Mouse (Mus musculus) CD8-positive naive resting alpha-beta T cell, adult 2 months (primary cell): ENCODE results near the gene Phyhipl.

Experiments
- DNase-seq, 2 experiments: peaks; one replicate each; pipeline ENCODE4 v3.0.0; 2022; ENCODE audit warnings: low read depth in 2 of 2, low spot score in 2 of 2

The Phyhipl gene

GRCm38 (mm10) chr10:70534571-70534970 is 121.2 kb downstream of the Phyhipl start:
- DNase-seq = no peak

GRCm38 (mm10) chr10:70533986-70534385 is 121.8 kb downstream of the Phyhipl start:
- no peak for DNase-seq

- DNase-seq = no peak
Measured at GRCm38 (mm10) chr10:70533301-70533781, 122.4 kb downstream of the Phyhipl start.

- DNase-seq = no peak
Measured at GRCm38 (mm10) chr10:70532249-70532648, 123.5 kb downstream of the Phyhipl start.

GRCm38 (mm10) chr10:70530185-70530823 is 125.5 kb downstream of the Phyhipl start:
- DNase-seq = no peak

- DNase-seq = no peak
Measured at GRCm38 (mm10) chr10:70521379-70521778, 134.4 kb downstream of the Phyhipl start.

- DNase-seq = no peak
Measured at GRCm38 (mm10) chr10:70520143-70521131, 135.3 kb downstream of the Phyhipl start.

GRCm38 (mm10) chr10:70519640-70520099 is 136.1 kb downstream of the Phyhipl start:
- DNase-seq = no peak

GRCm38 (mm10) chr10:70516661-70517060 is 139.1 kb downstream of the Phyhipl start:
- DNase-seq = no peak

GRCm38 (mm10) chr10:70514848-70515247 is 140.9 kb downstream of the Phyhipl start:
- no peak for DNase-seq

- no peak for DNase-seq
Measured at GRCm38 (mm10) chr10:70507880-70508279, 147.9 kb downstream of the Phyhipl start.
